Mouse (Mus musculus) brain, embryonic 14.5 days (tissue): ENCODE data around the gene Itih4.

Experiments
- CTCF ChIP-seq: fragments of 200-500 bp; IDR thresholded peaks from 2 replicates; pipeline ENCODE4 v1.5.1; 2012; ENCODE audit warnings: inconsistent platforms, mild to moderate bottlenecking, moderate library complexity, borderline replicate concordance; ENCODE audit not compliant: insufficient read depth, insufficient read length; ENCODE audit errors: extremely low read depth
- POLR2A ChIP-seq: fragments of 200-500 bp; IDR thresholded peaks from 2 replicates; pipeline ENCODE4 v1.6.1; 2012; ENCODE audit warnings: mild to moderate bottlenecking, inconsistent platforms, borderline replicate concordance; ENCODE audit not compliant: poor library complexity, insufficient read depth, insufficient read length, severe bottlenecking; ENCODE audit errors: extremely low read depth

DNA sequence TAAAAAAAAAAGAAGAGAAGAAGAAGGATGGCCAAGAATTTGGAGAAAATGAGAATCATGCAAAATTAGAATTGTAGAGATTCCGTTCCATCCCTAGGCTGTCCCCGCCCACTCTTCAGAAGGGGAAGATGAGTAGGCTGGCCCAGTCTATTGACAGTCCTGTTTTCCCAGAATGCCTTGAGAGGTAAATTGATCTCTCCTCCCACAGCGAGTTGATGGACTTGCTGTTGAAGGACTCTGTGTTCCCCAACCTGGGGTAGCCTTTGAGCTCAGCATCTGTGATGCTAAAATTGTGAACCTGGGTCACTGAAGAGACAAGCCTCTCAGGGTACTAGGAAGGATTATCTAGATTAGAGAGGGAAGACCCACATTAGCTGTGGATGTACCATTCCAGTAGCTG lies 39.2 kb downstream of the Itih4 start:
- TF ChIP-seq POLR2A (no peak), CTCF (no peak)
